Mouse (Mus musculus) layer of hippocampus, postnatal 36 days (tissue): ENCODE results near the gene Fam168b. TPM values are rescaled to one million over a fixed set of nuclear protein-coding genes. Genes with fewer than 3 reads are reported as not detected.

ENCODE experiments used
- DNase-seq, 2 experiments: peaks; one replicate each; pipeline ENCODE4 v3.0.0; 2022
- total RNA-seq, 2 experiments: library from RNA; stranded (reverse); gene quantifications; 2 replicates each; pipeline ENCODE4 v1.2.3; 2021

The Fam168b gene
- total RNA-seq, 2 experiments from 2014 or later = 226 to 227 TPM

GRCm38 (mm10) chr1:34850343-34851136 lies 7.7 kb upstream of the Fam168b start:
- no peak for DNase-seq

- peak; percentile 87 for DNase-seq
Measured at GRCm38 (mm10) chr1:34849745-34850342, 7.0 kb upstream of the Fam168b start, which contains the start of gene Plekhb2. Plekhb2 (plus strand) TSS chr1:34849976.

GRCm38 (mm10) chr1:34847070-34847469 lies 4.2 kb upstream of the Fam168b start:
- no peak for DNase-seq

GRCm38 (mm10) chr1:34842389-34842861 lies 440 bp downstream of the Fam168b start:
- DNase-seq = no peak

GRCm38 (mm10) chr1:34841709-34842388 lies 1.0 kb downstream of the Fam168b start:
- DNase-seq = no peak

GRCm38 (mm10) chr1:34839241-34839640 lies 3.6 kb downstream of the Fam168b start:
- DNase-seq = no peak

GRCm38 (mm10) chr1:34837951-34838689 lies 4.7 kb downstream of the Fam168b start:
- no peak for DNase-seq

- no peak for DNase-seq
Measured at GRCm38 (mm10) chr1:34834904-34835303, 8.0 kb downstream of the Fam168b start.

GRCm38 (mm10) chr1:34831381-34831780 lies 11.5 kb downstream of the Fam168b start:
- no peak for DNase-seq

GRCm38 (mm10) chr1:34830934-34831333 lies 11.9 kb downstream of the Fam168b start:
- DNase-seq = no peak

- DNase-seq = no peak
Measured at GRCm38 (mm10) chr1:34828528-34829294, 14.2 kb downstream of the Fam168b start.

GRCm38 (mm10) chr1:34827900-34828299 lies 15.0 kb downstream of the Fam168b start:
- DNase-seq = no peak

- no peak for DNase-seq
Measured at GRCm38 (mm10) chr1:34825909-34826308, 17.0 kb downstream of the Fam168b start.

- no peak for DNase-seq
Measured at GRCm38 (mm10) chr1:34824208-34824607, 18.7 kb downstream of the Fam168b start.

GRCm38 (mm10) chr1:34823353-34823752 lies 19.5 kb downstream of the Fam168b start:
- DNase-seq = peak in 1 of 2 experiments; percentile 6

GRCm38 (mm10) chr1:34822746-34823145 lies 20.1 kb downstream of the Fam168b start:
- DNase-seq = no peak

GRCm38 (mm10) chr1:34822003-34822402 lies 20.9 kb downstream of the Fam168b start:
- DNase-seq = no peak

GRCm38 (mm10) chr1:34821411-34821810 lies 21.5 kb downstream of the Fam168b start:
- DNase-seq = no peak

- DNase-seq = no peak
Measured at GRCm38 (mm10) chr1:34819225-34819910, 23.5 kb downstream of the Fam168b start.

- no peak for DNase-seq
Measured at GRCm38 (mm10) chr1:34815843-34816242, 27.0 kb downstream of the Fam168b start.
